Mouse (Mus musculus) myocyte (in vitro differentiated cells): Measurements from ENCODE around the gene Dgkd.

Experiments used
- E2F4 ChIP-seq: IDR thresholded peaks from one replicate; pipeline ENCODE4 v1.6.1; 2011; ENCODE audit warnings: mild to moderate bottlenecking, control low read depth, moderate library complexity; ENCODE audit not compliant: insufficient read depth
- MYOD1 ChIP-seq, 3 experiments: IDR thresholded peaks; one replicate each; pipeline ENCODE4 v1.6.1; 2011; ENCODE audit warnings: control low read depth in 2 of 3, low read depth in 2 of 3, mild to moderate bottlenecking in 2 of 3, moderate library complexity in 1 of 3; ENCODE audit not compliant: insufficient read length in 2 of 3, control insufficient read depth in 1 of 3
- POLR2A ChIP-seq: IDR thresholded peaks from one replicate; pipeline ENCODE4 v1.6.1; 2011; ENCODE audit warnings: low read depth, mild to moderate bottlenecking, control low read depth, moderate library complexity; ENCODE audit not compliant: insufficient read length
- POLR2AphosphoS2 ChIP-seq: IDR thresholded peaks from one replicate; pipeline ENCODE4 v1.6.1; 2011; ENCODE audit warnings: low read depth, control low read depth; ENCODE audit not compliant: insufficient read length
- TCF12 ChIP-seq: IDR thresholded peaks from one replicate; pipeline ENCODE4 v1.6.1; 2011; ENCODE audit warnings: mild to moderate bottlenecking, control low read depth; ENCODE audit not compliant: poor library complexity, insufficient read depth, severe bottlenecking

DNA sequence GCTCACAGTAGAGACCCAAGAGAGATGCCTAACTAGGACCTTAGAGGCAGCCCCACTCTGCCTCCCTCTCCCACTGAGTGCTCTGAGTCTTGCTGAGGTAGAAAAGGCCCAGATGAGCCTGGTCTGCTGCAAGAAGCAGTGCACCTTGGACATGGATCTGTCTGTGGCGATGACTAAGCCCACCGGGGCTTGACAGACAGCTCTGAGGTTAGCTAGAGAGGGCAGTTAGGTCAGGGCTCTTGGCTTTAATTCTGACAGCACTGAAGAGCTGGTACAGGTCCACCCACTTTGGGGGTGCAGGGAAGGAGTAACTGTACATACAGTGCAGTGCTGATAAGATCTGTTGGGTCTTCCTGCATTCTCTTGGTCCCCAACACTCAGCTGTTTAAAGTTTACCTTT lies 82.5 kb downstream of the Dgkd start:
- TF ChIP-seq POLR2A (no peak), E2F4 (no peak), TCF12 (no peak), POLR2AphosphoS2 (no peak), MYOD1 (IDR thresholded peaks at IDR 0.05; ENCODE audit: control insufficient read depth in 1 of 3, insufficient read length in 2 of 3, low read depth in 2 of 3) (no peak)
